Mouse (Mus musculus): ENCODE measurements around the gene Neurl4.

DNA sequence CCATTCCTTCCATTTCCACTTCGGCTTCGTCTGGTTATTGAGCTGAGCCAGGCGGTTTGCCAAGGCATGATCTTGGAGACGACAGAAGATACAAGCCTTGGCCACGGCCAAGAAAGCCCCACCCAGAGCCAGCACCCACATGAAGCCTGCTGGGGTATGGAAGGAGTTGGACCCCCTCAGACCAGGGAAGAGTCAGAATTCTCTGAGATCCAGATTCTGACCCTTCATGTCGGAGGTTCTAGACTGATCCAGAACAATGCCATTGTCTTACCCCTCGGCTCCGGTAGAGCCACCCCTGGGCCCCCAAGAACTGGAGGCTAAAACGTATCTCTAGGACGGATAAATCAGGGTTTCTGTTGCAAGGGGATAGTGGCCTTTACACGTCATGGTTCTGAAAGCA is 23.0 kb upstream of the Neurl4 start, which contains the start of gene Tmem95:
- TF ChIP-seq CTCF (IDR thresholded peaks at IDR 0.05; ENCODE audit: extremely low read depth, insufficient read length, insufficient replicate concordance, low read depth, low read length): no peak
- no peak for TF ChIP-seq POLR2A (IDR thresholded peaks at IDR 0.05; ENCODE audit: low read depth, low read length)

Measured in small intestine, adult 2 months (tissue).